Mouse (Mus musculus): ENCODE data around the gene Cactin. TPM values are rescaled to one million over a fixed set of nuclear protein-coding genes. Genes with fewer than 3 reads are reported as not detected.

The Cactin gene
- polyA plus RNA-seq, 1 experiment from 2014 or later: 35.9 TPM

DNA sequence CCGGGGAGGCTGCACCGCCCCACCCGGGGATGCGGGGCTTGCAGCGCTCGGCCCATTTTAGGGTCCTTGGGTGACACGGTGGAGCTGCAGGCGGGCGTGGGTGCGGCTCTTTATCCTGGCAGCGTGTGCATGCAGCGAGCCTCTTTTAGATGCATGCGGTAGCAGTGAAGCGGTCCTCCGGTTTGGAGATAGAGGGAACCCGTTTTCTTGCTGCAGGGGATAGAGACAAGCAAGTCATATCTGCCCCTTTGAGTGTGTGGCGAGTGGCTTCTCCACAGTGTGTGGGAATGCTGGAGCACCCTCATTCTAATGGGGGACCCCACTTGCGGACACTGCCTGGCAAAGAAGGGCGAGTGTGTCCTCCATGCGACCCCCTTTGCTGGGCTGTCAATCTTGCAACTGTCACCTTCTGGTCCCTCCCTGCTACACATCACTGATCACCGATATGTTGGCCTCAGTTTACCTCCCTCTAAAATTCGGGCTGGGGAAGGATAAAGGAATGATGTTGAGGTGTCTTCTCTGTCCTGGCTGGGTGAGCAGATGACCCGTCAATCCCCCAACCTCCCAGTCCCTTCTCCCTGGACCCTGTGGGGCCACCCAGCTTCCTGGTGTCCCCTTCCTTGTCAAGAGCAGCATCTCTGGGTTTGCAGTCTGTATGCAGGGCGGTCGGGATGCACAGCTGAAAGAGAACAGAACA lies 27.4 kb upstream of the Cactin start:
- DNase-seq (ENCODE audit: low spot score) (no peak), ATAC-seq (ENCODE audit: insufficient number of reproducible peaks, low FRiP score, low TSS enrichment, low read depth) (no peak)
- peak overlapping the region; percentile 94 for H3K4me2 ChIP-seq (ENCODE audit: low read depth, severe bottlenecking)
- H3K27me3 ChIP-seq (ENCODE audit: control insufficient read depth, insufficient read depth, low read length): peaks cover 19% of the 10 kb centered on the region
- H3K9ac ChIP-seq (ENCODE audit: low read length): peak overlapping the region; percentile 88
- H3K4me1 ChIP-seq (ENCODE audit: control insufficient read depth, insufficient read depth, low read length): peaks cover 20% of the 10 kb centered on the region
- H3K36me3 ChIP-seq (ENCODE audit: control insufficient read depth, insufficient read depth, low read length): peaks cover 4% of the 10 kb centered on the region; the same call in 1 of the 2 replicates
- peak overlapping the region; percentile 73 for H3K4me3 ChIP-seq (ENCODE audit: low read depth, low read length)
- no peak overlapping the region for H3K27ac ChIP-seq (replicated peaks; ENCODE audit: low read depth, low read length)
- H3K9me3 ChIP-seq (ENCODE audit: control insufficient read depth, low read length): no peaks in the 10 kb centered on the region
- 6% methylated on average over 25 of the region's 25 CpGs for WGBS

DNA sequence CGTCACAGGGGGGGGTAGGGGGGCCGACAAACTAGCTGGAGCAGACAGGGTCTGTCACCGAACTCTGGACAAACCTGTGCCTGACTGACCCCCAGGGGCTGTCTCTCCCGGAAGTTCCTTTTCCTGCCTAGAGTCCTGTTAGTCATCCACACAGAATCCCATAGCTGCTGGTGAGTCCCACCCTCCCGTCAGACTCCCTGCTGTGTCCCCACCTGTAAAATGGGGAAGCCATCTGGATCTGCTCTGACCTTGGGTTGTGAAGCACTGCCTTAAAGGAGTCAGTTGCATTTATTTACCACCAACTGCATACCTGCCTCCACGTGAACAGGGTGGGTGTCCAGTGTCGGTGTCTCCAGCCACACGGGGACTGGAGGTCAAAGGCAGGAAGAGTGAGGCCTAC lies 26.5 kb upstream of the Cactin start:
- Histone ChIP-seq H3K9ac (ENCODE audit: low read length) (peak overlapping the region; percentile 88; the same call in 1 of the 2 replicates), H3K4me1 (ENCODE audit: control insufficient read depth, insufficient read depth, low read length) (peaks cover 20% of the 10 kb centered on the region), H3K4me3 (ENCODE audit: low read depth, low read length) (peak overlapping the region; percentile 73), H3K27me3 (ENCODE audit: control insufficient read depth, insufficient read depth, low read length) (peaks cover 19% of the 10 kb centered on the region), H3K4me2 (ENCODE audit: low read depth, severe bottlenecking) (peak overlapping the region; percentile 94; the same call in 1 of the 2 replicates), H3K27ac (replicated peaks; ENCODE audit: low read depth, low read length) (no peak overlapping the region), H3K36me3 (ENCODE audit: control insufficient read depth, insufficient read depth, low read length) (peaks cover 4% of the 10 kb centered on the region; the same call in 1 of the 2 replicates), H3K9me3 (ENCODE audit: control insufficient read depth, low read length) (no peaks in the 10 kb centered on the region)
- no peak for ATAC-seq (ENCODE audit: insufficient number of reproducible peaks, low FRiP score, low TSS enrichment, low read depth)
- 49% methylated on average over 8 of the region's 8 CpGs for WGBS
- DNase-seq (ENCODE audit: low spot score): no peak

DNA sequence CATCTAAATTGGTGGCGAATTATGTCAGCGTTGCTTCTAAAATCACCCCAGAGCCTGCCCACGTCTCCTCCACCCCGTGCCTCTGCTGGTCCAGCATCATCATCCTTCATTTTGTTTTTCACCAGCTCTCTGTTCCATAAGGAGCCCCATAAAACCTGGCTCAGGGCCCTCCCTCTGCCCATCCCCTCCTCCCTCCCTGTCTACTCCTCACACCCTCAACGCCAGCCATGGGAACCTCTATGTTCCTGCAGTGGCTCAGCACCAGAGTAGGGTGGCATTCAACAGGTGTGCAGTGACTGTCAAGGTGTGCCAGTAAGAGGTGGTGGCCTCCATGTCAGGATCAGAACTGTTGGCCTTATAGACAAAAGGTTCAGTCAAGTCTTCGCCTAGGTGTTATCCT lies 25.7 kb upstream of the Cactin start:
- peaks cover 4% of the 10 kb centered on the region; the same call in 1 of the 2 replicates for H3K36me3 ChIP-seq (ENCODE audit: control insufficient read depth, insufficient read depth, low read length)
- WGBS: 92% methylated on average over 6 of the region's 6 CpGs
- no peak overlapping the region for H3K4me3 ChIP-seq (ENCODE audit: low read depth, low read length)
- no peak for DNase-seq (ENCODE audit: low spot score)
- ATAC-seq (ENCODE audit: insufficient number of reproducible peaks, low FRiP score, low TSS enrichment, low read depth): no peak
- H3K4me1 ChIP-seq (ENCODE audit: control insufficient read depth, insufficient read depth, low read length): peaks cover 20% of the 10 kb centered on the region
- H3K27ac ChIP-seq (replicated peaks; ENCODE audit: low read depth, low read length): no peak overlapping the region
- peaks cover 13% of the 10 kb centered on the region for H3K27me3 ChIP-seq (ENCODE audit: control insufficient read depth, insufficient read depth, low read length)
- H3K9ac ChIP-seq (ENCODE audit: low read length): no peak overlapping the region
- no peaks in the 10 kb centered on the region for H3K9me3 ChIP-seq (ENCODE audit: control insufficient read depth, low read length)
- peak overlapping the region; percentile 15; the same call in 1 of the 2 replicates for H3K4me2 ChIP-seq (ENCODE audit: low read depth, severe bottlenecking)

DNA sequence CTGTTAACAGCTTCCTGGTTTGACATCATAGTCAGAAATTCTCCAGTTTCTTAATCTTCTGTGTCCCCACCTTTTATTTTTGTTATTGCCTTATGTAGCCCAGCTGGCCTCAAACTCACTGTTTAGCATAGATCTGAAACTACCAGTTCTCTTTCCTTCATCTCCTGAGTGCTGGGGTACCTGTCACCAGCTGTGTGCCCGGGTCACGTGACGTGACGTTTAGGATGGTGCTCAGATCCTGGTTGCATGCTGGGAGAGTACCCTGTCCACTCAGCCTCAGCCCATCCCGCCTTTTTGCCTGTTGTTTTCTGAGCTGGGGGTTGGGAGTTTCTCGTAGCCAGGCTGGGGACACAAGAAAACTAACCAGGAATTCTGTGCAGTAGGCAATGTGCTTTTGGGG lies 23.7 kb upstream of the Cactin start:
- Histone ChIP-seq H3K4me2 (ENCODE audit: low read depth, severe bottlenecking) (no peak overlapping the region), H3K4me3 (ENCODE audit: low read depth, low read length) (no peak overlapping the region), H3K9me3 (ENCODE audit: control insufficient read depth, low read length) (no peaks in the 10 kb centered on the region), H3K27me3 (ENCODE audit: control insufficient read depth, insufficient read depth, low read length) (no peaks in the 10 kb centered on the region), H3K27ac (replicated peaks; ENCODE audit: low read depth, low read length) (no peak overlapping the region), H3K4me1 (ENCODE audit: control insufficient read depth, insufficient read depth, low read length) (peaks cover 14% of the 10 kb centered on the region), H3K9ac (ENCODE audit: low read length) (no peak overlapping the region), H3K36me3 (ENCODE audit: control insufficient read depth, insufficient read depth, low read length) (peaks cover 4% of the 10 kb centered on the region; the same call in 1 of the 2 replicates)
- DNase-seq (ENCODE audit: low spot score): no peak
- 76% methylated on average over 6 of the region's 6 CpGs for WGBS
- no peak for ATAC-seq (ENCODE audit: insufficient number of reproducible peaks, low FRiP score, low TSS enrichment, low read depth)

DNA sequence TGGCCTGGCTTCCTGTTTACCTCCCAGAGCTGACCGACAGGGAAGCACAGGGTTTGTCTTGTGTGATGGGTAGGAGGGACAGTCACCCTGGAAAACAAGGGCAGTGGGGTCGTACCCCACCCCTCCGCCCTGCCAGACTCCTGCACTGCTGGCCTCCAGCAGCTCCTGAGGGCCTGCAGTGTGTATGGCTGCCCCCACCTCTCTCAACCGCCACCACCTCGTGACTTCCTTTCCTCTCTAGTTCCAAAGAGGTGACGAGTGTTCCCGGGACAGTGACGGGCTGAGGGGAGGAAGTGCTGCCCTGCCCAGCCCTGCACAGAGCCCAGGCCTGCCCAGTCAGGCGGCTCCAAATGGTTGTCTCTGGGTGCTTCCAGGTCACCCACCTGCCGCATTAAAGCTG lies 23.1 kb upstream of the Cactin start:
- Histone ChIP-seq H3K4me3 (ENCODE audit: low read depth, low read length) (no peak overlapping the region), H3K36me3 (ENCODE audit: control insufficient read depth, insufficient read depth, low read length) (peaks cover 4% of the 10 kb centered on the region; the same call in 1 of the 2 replicates), H3K9me3 (ENCODE audit: control insufficient read depth, low read length) (no peaks in the 10 kb centered on the region), H3K4me1 (ENCODE audit: control insufficient read depth, insufficient read depth, low read length) (peaks cover 14% of the 10 kb centered on the region), H3K9ac (ENCODE audit: low read length) (no peak overlapping the region), H3K27me3 (ENCODE audit: control insufficient read depth, insufficient read depth, low read length) (no peaks in the 10 kb centered on the region), H3K27ac (replicated peaks; ENCODE audit: low read depth, low read length) (no peak overlapping the region), H3K4me2 (ENCODE audit: low read depth, severe bottlenecking) (no peak overlapping the region)
- ATAC-seq (ENCODE audit: insufficient number of reproducible peaks, low FRiP score, low TSS enrichment, low read depth) (no peak), DNase-seq (ENCODE audit: low spot score) (no peak)
- WGBS: 47% methylated on average over 10 of the region's 10 CpGs

DNA sequence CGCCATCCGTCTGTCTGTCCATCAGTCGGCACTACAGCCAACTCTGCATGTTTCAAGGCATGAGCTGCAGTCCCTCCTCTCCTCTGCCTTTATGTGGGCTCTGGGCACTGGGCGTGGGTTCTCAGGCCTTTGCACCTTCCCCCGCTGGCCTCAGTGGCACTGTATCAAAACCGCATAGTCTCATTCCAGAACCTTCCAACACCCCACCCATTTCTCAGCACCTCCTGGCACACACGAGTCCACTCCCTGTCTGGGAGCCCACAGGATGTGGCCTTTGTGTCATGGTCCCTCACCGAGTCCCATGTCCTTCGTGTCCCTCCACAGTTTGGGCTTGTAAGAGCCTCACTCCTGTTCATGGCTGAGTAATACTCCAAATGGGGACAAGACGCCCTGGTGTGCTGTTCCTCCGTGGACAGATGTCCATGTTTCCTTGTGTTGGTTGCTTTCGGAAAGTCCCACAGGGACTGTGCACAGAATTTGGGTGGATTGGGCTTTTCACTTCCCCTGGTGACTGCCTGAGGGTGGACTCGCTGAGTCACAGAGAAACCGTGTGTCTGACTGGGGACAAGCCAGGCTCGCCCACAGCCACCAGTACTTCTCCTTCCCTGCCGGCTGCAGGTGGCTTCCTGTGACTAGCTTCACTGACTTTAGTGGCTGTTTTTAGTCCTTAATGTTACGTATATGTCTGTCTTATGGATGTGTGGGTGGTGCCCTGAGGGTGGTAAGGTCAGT lies 22.4 kb upstream of the Cactin start:
- 94% methylated on average over 17 of the region's 17 CpGs for WGBS
- Histone ChIP-seq H3K9me3 (ENCODE audit: control insufficient read depth, low read length) (no peaks in the 10 kb centered on the region), H3K9ac (ENCODE audit: low read length) (no peak overlapping the region), H3K4me2 (ENCODE audit: low read depth, severe bottlenecking) (no peak overlapping the region), H3K36me3 (ENCODE audit: control insufficient read depth, insufficient read depth, low read length) (peaks cover 4% of the 10 kb centered on the region; the same call in 1 of the 2 replicates), H3K27me3 (ENCODE audit: control insufficient read depth, insufficient read depth, low read length) (no peaks in the 10 kb centered on the region), H3K4me3 (ENCODE audit: low read depth, low read length) (no peak overlapping the region), H3K4me1 (ENCODE audit: control insufficient read depth, insufficient read depth, low read length) (peaks cover 14% of the 10 kb centered on the region), H3K27ac (replicated peaks; ENCODE audit: low read depth, low read length) (no peak overlapping the region)
- ATAC-seq (ENCODE audit: insufficient number of reproducible peaks, low FRiP score, low TSS enrichment, low read depth) (no peak), DNase-seq (ENCODE audit: low spot score) (no peak)

DNA sequence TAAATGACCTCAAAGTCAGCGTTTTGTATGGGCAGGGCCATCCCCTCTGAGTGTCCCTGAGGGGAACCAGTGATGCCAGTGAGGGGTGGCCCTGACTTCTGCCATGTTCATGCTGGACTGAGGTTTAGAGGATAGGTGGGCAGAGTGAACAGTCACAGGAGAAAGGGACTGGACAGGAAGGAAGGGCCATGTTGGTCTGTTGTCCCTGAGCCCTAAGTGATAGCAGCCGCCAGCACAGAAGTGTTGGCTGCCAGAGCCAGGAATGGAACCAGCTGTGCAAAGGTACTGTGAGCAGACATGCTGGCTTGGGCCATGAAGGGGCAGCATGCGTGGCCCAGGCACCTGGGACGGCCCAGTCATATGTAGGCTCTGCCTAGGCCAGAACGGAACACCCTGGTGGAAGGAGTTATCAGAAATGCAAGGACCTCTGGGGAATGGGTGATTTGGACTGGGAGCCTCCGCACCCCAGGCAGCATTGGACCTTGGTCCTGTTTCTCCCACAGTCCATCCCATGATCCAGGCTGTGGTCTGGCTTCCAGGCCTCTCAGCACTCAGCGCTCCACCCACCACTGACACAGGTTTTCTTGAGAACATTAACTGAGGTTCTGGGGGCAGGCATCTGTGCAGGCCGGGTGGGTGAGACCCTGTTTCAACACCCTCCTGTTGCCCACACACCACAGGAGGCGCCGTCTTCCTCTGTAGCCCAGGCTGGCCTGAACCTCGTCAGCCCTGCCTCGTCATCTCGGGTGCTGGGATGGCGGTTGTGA lies 21.1 kb upstream of the Cactin start:
- H3K4me1 ChIP-seq (ENCODE audit: control insufficient read depth, insufficient read depth, low read length): peaks cover 1% of the 10 kb centered on the region
- no peak overlapping the region for H3K4me2 ChIP-seq (ENCODE audit: low read depth, severe bottlenecking)
- H3K9ac ChIP-seq (ENCODE audit: low read length): no peak overlapping the region
- no peak for ATAC-seq (ENCODE audit: insufficient number of reproducible peaks, low FRiP score, low TSS enrichment, low read depth)
- WGBS: 91% methylated on average over 14 of the region's 14 CpGs
- H3K27ac ChIP-seq (replicated peaks; ENCODE audit: low read depth, low read length): no peak overlapping the region
- no peak for DNase-seq (ENCODE audit: low spot score)
- H3K27me3 ChIP-seq (ENCODE audit: control insufficient read depth, insufficient read depth, low read length): no peaks in the 10 kb centered on the region
- peaks cover 6% of the 10 kb centered on the region; the same call in 1 of the 2 replicates for H3K36me3 ChIP-seq (ENCODE audit: control insufficient read depth, insufficient read depth, low read length)
- no peaks in the 10 kb centered on the region for H3K9me3 ChIP-seq (ENCODE audit: control insufficient read depth, low read length)
- no peak overlapping the region for H3K4me3 ChIP-seq (ENCODE audit: low read depth, low read length)

DNA sequence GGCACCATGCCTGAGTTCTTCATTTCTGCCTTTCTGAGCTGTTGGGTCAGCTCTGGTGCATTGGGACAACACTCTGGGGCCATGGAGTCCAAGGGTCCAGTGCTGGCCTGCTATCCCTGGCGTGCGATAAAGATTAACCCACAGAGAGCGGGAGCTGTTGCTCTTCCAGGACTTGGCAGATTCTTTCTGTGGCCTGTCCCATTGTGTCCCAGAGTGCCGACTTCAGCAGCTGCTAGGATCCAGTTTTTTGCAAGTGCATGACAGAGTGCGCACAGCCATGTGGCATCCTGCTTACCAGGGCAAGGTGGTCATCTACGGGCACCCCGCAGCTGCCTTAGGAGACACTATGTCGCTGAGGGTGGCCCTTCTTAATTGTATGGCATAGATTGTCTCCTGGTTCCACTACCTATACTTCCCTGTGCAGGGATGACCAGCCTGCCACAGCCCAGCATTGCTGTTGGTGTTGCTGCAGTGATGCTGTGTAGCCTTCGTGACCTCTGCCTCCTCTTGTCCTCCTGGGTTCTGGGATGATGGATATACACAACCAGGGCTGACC lies 20.5 kb upstream of the Cactin start:
- H3K9me3 ChIP-seq (ENCODE audit: control insufficient read depth, low read length): no peaks in the 10 kb centered on the region
- H3K27ac ChIP-seq (replicated peaks; ENCODE audit: low read depth, low read length): no peak overlapping the region
- 87% methylated on average over 9 of the region's 9 CpGs for whole genome bisulfite sequencing
- H3K27me3 ChIP-seq (ENCODE audit: control insufficient read depth, insufficient read depth, low read length): no peaks in the 10 kb centered on the region
- H3K36me3 ChIP-seq (ENCODE audit: control insufficient read depth, insufficient read depth, low read length): peaks cover 6% of the 10 kb centered on the region; the same call in 1 of the 2 replicates
- DNase-seq (ENCODE audit: low spot score) (no peak), ATAC-seq (ENCODE audit: insufficient number of reproducible peaks, low FRiP score, low TSS enrichment, low read depth) (no peak)
- no peak overlapping the region for H3K4me3 ChIP-seq (ENCODE audit: low read depth, low read length)
- no peak overlapping the region; the same call in 1 of the 2 replicates for H3K9ac ChIP-seq (ENCODE audit: low read length)
- H3K4me2 ChIP-seq (ENCODE audit: low read depth, severe bottlenecking): no peak overlapping the region
- H3K4me1 ChIP-seq (ENCODE audit: control insufficient read depth, insufficient read depth, low read length): no peaks in the 10 kb centered on the region
